In genomic region chr12:73996906-73997296, GRCm38 (mm10) we compare ENCODE assay signal across 9 mouse cellular contexts. TPM values are rescaled to one million over a fixed set of nuclear protein-coding genes. Genes with fewer than 3 reads are reported as not detected.
DNase-seq lines count a peak whose midpoint lies in the region; ATAC-seq and TF ChIP-seq lines count a peak whose summit lies in the region.
"Had no signal": no experiment of that assay in that cellular context is flagged by ENCODE, and none has a peak within 500 bp of the region (broad histone marks: within the 10 kb centered on the region; RNA-seq: fewer than 3 reads in every experiment).

No protein-coding gene starts in this region.

- H3K9ac ChIP-seq in forebrain, embryonic 11.5 days (ENCODE audit: low read length) = peak overlapping the region; percentile 69; the same call in 1 of the 2 replicates
- peak overlapping the region; percentile 82 for H3K9ac ChIP-seq in hindbrain, postnatal 0 days (replicated peaks; ENCODE audit: low read length)
- peak overlapping the region; percentile 81 for H3K9ac ChIP-seq in neural tube, embryonic 13.5 days

- peak overlapping the region; percentile 82 for H3K4me2 ChIP-seq in forebrain, embryonic 11.5 days (ENCODE audit: low read depth, low read length, severe bottlenecking)
- peak overlapping the region; percentile 73 for H3K4me2 ChIP-seq in hindbrain, postnatal 0 days (ENCODE audit: low read depth, low read length)
- peak overlapping the region; percentile 74 for H3K4me2 ChIP-seq in neural tube, embryonic 13.5 days

- peak; percentile 58 for ATAC-seq in forebrain, embryonic 11.5 days (replicated peaks; ENCODE audit: low FRiP score)
- ATAC-seq in hindbrain, postnatal 0 days = peak; percentile 27
- no peak; the same call in 1 of the 2 replicates for ATAC-seq in neural tube, embryonic 13.5 days (ENCODE audit: low read depth)

- intact Hi-C loops in left cerebral cortex, postnatal 14 days (cut with DNase I) = no loop called here

- H3K27ac ChIP-seq in forebrain, embryonic 11.5 days (ENCODE audit: low read depth, low read length) = no peak overlapping the region
- H3K27ac ChIP-seq in hindbrain, postnatal 0 days = peak overlapping the region; percentile 74
- H3K27ac ChIP-seq in neural tube, embryonic 13.5 days (replicated peaks) = peak overlapping the region; percentile 71
- H3K27ac ChIP-seq: liver, embryonic 13.5 days had no signal

- H3K36me3 ChIP-seq in forebrain, embryonic 11.5 days (ENCODE audit: control insufficient read depth, insufficient read depth, low read length) = no peaks in the 10 kb centered on the region
- H3K36me3 ChIP-seq in hindbrain, postnatal 0 days (ENCODE audit: insufficient read depth, low read length) = no peaks in the 10 kb centered on the region
- no peaks in the 10 kb centered on the region for H3K36me3 ChIP-seq in neural tube, embryonic 13.5 days
- H3K36me3 ChIP-seq: liver, embryonic 13.5 days had no signal

- no peaks in the 10 kb centered on the region for H3K9me3 ChIP-seq in forebrain, embryonic 11.5 days (ENCODE audit: control insufficient read depth, low read length)
- no peaks in the 10 kb centered on the region for H3K9me3 ChIP-seq in hindbrain, postnatal 0 days (ENCODE audit: low read length)
- no peaks in the 10 kb centered on the region; the same call in 1 of the 2 replicates for H3K9me3 ChIP-seq in neural tube, embryonic 13.5 days
- H3K9me3 ChIP-seq: liver, embryonic 13.5 days had no signal

- 32% methylated on average over 12 of the region's 12 CpGs for WGBS in forebrain, embryonic 11.5 days
- WGBS in hindbrain, postnatal 0 days = 42% methylated on average over 12 of the region's 12 CpGs
- 29% methylated on average over 12 of the region's 12 CpGs for WGBS in neural tube, embryonic 13.5 days

- peaks cover 8% of the 10 kb centered on the region; the same call in 1 of the 2 replicates for H3K27me3 ChIP-seq in forebrain, embryonic 11.5 days (ENCODE audit: control insufficient read depth, insufficient read depth, low read length)
- H3K27me3 ChIP-seq in hindbrain, postnatal 0 days (ENCODE audit: insufficient read depth, low read length) = no peaks in the 10 kb centered on the region
- H3K27me3 ChIP-seq in neural tube, embryonic 13.5 days = peaks cover 30% of the 10 kb centered on the region

- TF ChIP-seq CTCF in hindbrain, postnatal 0 days (IDR thresholded peaks at IDR 0.05; ENCODE audit: low read depth) = no peak

- DNase-seq in left cerebral cortex, postnatal 14 days (ENCODE audit: low spot score in 2 of 2) = peak; percentile 32 to 72
- no peak for DNase-seq in left cerebral cortex, adult 8-10 months (ENCODE audit: low spot score in 2 of 2)
- DNase-seq in forebrain, embryonic 11.5 days (ENCODE audit: low spot score) = no peak
- peak; percentile 54 for DNase-seq in hindbrain, postnatal 0 days (ENCODE audit: low spot score)
- DNase-seq in urinary bladder, postnatal 14 days (ENCODE audit: low spot score) = no peak
- no peak for DNase-seq in gastrocnemius, adult 8-10 months (ENCODE audit: low spot score in 2 of 2)
- DNase-seq: heart, postnatal 4 days; liver, embryonic 13.5 days had no signal

- peak overlapping the region; percentile 54 for H3K4me3 ChIP-seq in forebrain, embryonic 11.5 days (ENCODE audit: low read depth, low read length)
- peak overlapping the region; percentile 64 for H3K4me3 ChIP-seq in hindbrain, postnatal 0 days (ENCODE audit: low read length)
- peak overlapping the region; percentile 54 for H3K4me3 ChIP-seq in neural tube, embryonic 13.5 days

- 0 out of 2 replicates have a peak, but pooled peaks cover 3% of the 10 kb centered on the region for H3K4me1 ChIP-seq in forebrain, embryonic 11.5 days (replicated peaks; ENCODE audit: control insufficient read depth, insufficient read depth, low read length)
- no peaks in the 10 kb centered on the region for H3K4me1 ChIP-seq in hindbrain, postnatal 0 days (ENCODE audit: insufficient read depth, low read length)
- peaks cover 21% of the 10 kb centered on the region for H3K4me1 ChIP-seq in neural tube, embryonic 13.5 days (replicated peaks)

RNA-seq across cellular contexts. Expression of gene Syt16, which starts 0.6 kb away (rescaled TPM):
- 100 to 1,000 TPM; 106 to 114 TPM for total RNA-seq in left cerebral cortex, postnatal 14 days (2021)
- 10 to 100 TPM; 71.8 to 83.4 (median 74.2) TPM for total RNA-seq in left cerebral cortex, adult 8-10 months (2022)
- 4.8 and 4.9 TPM in 2 replicates for polyA plus RNA-seq in forebrain, embryonic 11.5 days (2014; fragmentation: Nextera tagmentation; extraction: Ambion mirVana)
- 70.3 and 90.9 TPM in 2 replicates for total RNA-seq in hindbrain, postnatal 0 days (2014; rRNA removed)
- 65.3 and 67.6 TPM in 2 replicates for polyA plus RNA-seq in hindbrain, postnatal 0 days (2015; fragmentation: Nextera tagmentation; extraction: Ambion mirVana)
- polyA plus RNA-seq in neural tube, embryonic 13.5 days (2015; fragmentation: Nextera tagmentation; extraction: Ambion mirVana) = 46.6 and 50.2 TPM in 2 replicates
- not detected for total RNA-seq in gastrocnemius, adult 8-10 months (2022)

RNA-seq across cellular contexts. Expression of gene Snapc1, which starts 32.6 kb away (rescaled TPM):
- 10 to 100 TPM; 36.7 to 42.4 TPM for total RNA-seq in left cerebral cortex, postnatal 14 days (2021)
- 10 to 100 TPM; 37.6 to 46.6 (median 41.7) TPM for total RNA-seq in left cerebral cortex, adult 8-10 months (2022)
- 25.4 and 27.9 TPM in 2 replicates for polyA plus RNA-seq in forebrain, embryonic 11.5 days (2014; fragmentation: Nextera tagmentation; extraction: Ambion mirVana)
- total RNA-seq in hindbrain, postnatal 0 days (2014; rRNA removed) = 11.1 and 12.8 TPM in 2 replicates
- 21.4 and 22.9 TPM in 2 replicates for polyA plus RNA-seq in hindbrain, postnatal 0 days (2015; fragmentation: Nextera tagmentation; extraction: Ambion mirVana)
- 36.1 and 37.5 TPM in 2 replicates for polyA plus RNA-seq in neural tube, embryonic 13.5 days (2015; fragmentation: Nextera tagmentation; extraction: Ambion mirVana)
- total RNA-seq in gastrocnemius, adult 8-10 months (2022) = 1 to 10 TPM; 3.2 to 6.3 (median 4.6) TPM

RNA-seq across cellular contexts. Expression of gene Gm49321, which starts 59.4 kb away (rescaled TPM):
- 10 to 100 TPM; 12.6 to 17.3 TPM for total RNA-seq in left cerebral cortex, postnatal 14 days (2021)
- total RNA-seq in left cerebral cortex, adult 8-10 months (2022) = 10 to 100 TPM in 3 of 4 experiments, 1 to 10 TPM in 1; 8.3 to 16.2 (median 13.5) TPM
- polyA plus RNA-seq in forebrain, embryonic 11.5 days (2014; fragmentation: Nextera tagmentation; extraction: Ambion mirVana) = 15.3 and 19.5 TPM in 2 replicates
- not detected in 2 replicates for total RNA-seq in hindbrain, postnatal 0 days (2014; rRNA removed)
- 12.8 and 14.8 TPM in 2 replicates for polyA plus RNA-seq in hindbrain, postnatal 0 days (2015; fragmentation: Nextera tagmentation; extraction: Ambion mirVana)
- 18.0 and 22.7 TPM in 2 replicates for polyA plus RNA-seq in neural tube, embryonic 13.5 days (2015; fragmentation: Nextera tagmentation; extraction: Ambion mirVana)
- total RNA-seq in gastrocnemius, adult 8-10 months (2022) = 1 to 10 TPM; 2.5 to 3.7 (median 3.3) TPM

Comparison
In these comparisons a context has a peak if more than half of its experiments do, and no peak if none do; other contexts are left out.
1. DNase-seq: peak in left cerebral cortex, postnatal 14 days (2 of 2) and hindbrain, postnatal 0 days (single experiment); none in left cerebral cortex, adult 8-10 months (0 of 2), forebrain, embryonic 11.5 days (single experiment), urinary bladder, postnatal 14 days (single experiment) and gastrocnemius, adult 8-10 months (0 of 2).
2. RNA of gene Syt16, which starts 0.6 kb away (total RNA-seq): 106 to 114 TPM in left cerebral cortex, postnatal 14 days, 70.3 to 90.9 TPM in hindbrain, postnatal 0 days and 71.8 to 83.4 TPM in left cerebral cortex, adult 8-10 months; not detected in gastrocnemius, adult 8-10 months; every median in the first group is over 10 times any median in the second.
3. Peak in every context shown above with its lines, with median percentiles within 50 percentile points of each other: H3K4me2 ChIP-seq, H3K4me3 ChIP-seq and H3K9ac ChIP-seq.